Mouse (Mus musculus): ENCODE results near the gene Shank2. TPM values are rescaled to one million over a fixed set of nuclear protein-coding genes. Genes with fewer than 3 reads are reported as not detected.

Gene Shank2
- polyA plus RNA-seq, 1 experiment from 2014 or later: 0.96 TPM

- DNase-seq (ENCODE audit: low spot score): no peak
Observed at GRCm38 (mm10) chr7:144102222-144102980, 100.7 kb downstream of the Shank2 start.

GRCm38 (mm10) chr7:144105952-144106351 lies 104.2 kb downstream of the Shank2 start:
- DNase-seq (ENCODE audit: low spot score): no peak

- no peak for DNase-seq (ENCODE audit: low spot score)
Observed at GRCm38 (mm10) chr7:144106352-144107011, 104.8 kb downstream of the Shank2 start.

DNA sequence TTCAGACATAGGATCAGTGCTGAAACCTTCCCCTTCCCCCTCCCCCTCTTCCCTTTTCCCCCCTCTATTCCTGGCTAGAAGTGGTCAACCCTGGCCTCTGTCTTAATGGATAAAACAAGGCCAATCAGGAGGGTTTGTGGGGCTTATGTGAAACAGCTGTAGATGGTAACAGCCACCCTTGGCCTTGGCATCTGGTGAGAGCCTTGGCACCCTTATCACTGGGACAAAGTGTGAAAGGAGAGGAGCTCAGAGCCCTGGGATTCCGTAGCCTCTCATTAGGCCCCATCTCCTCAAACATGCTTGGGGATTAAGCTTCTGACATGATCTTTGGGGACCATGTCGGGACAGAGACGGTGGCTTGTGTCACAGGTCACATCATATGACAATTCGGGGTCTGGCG lies 106.4 kb downstream of the Shank2 start:
- no peak for DNase-seq (ENCODE audit: low spot score)

DNA sequence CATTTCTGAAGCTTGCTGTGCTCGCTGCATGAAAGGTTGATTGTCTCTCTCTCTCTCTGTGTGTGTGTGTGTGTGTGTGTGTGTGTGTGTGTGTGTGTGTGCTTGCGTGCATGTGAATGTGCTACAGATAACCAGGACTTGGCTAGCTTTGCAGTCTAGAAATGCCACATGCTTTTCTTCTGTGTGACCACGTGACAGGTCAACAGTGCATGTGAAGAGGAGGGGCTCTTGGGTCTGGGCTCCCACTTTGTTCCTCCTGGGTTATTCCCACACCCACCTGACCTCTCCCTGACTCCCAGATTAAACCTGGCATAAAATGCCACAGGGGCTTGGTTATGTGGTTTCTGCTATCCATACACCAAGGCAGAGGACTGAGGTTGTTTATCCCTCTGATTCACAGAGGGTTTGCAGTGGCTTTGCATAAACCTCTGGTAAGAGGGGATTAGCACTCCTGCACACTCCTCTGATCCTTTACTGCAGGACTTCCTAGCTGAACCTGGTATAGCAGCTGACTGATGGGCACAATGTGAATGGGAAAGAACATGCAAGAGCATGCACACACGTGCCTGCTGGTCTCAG lies 109.4 kb downstream of the Shank2 start:
- no peak for DNase-seq (ENCODE audit: low spot score)

- DNase-seq (ENCODE audit: low spot score): no peak
Observed at GRCm38 (mm10) chr7:144111981-144112380, 110.3 kb downstream of the Shank2 start.

DNA sequence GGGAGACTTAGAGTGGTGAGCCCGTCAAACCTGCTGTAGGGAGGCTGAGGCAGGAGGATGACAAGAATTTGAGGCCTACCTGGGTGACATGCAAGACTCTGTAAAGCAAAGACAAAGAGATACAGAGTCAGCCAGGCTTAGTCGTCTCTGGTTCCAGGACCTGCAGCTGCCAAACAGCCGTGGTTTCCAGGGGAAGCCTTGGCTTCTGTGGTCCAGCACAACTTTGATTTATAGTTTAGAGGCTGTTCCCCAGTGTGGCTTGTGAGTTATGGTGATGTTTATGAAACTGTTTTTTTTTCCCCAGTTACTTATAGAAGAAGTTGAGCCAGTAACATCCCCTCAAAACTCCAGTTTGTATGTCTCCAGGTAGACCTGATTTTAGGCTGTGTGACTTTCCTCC lies 112.5 kb downstream of the Shank2 start:
- no peak for DNase-seq (ENCODE audit: low spot score)

DNA sequence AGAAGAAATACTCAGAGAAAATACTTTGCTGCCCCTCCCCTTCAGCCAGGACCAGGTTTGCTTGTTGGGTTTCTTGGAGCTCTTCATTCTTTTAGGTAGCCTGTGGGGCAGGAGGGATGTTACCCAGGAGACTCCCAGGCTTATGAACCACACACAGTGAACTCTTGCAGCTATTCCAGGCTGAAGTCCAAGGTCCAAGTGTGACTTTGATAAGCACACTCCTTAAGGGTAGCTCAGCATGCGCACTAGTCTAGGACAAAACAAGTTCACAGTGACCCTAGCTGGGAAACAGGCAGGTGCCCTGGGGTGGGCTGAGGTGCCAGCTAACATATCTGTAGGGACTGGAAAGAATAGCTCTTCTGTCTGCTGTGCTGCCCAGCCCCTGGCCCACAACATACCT lies 117.8 kb downstream of the Shank2 start:
- DNase-seq (ENCODE audit: low spot score): no peak

- DNase-seq (ENCODE audit: low spot score): no peak
Observed at GRCm38 (mm10) chr7:144132699-144133387, 131.1 kb downstream of the Shank2 start.

DNA sequence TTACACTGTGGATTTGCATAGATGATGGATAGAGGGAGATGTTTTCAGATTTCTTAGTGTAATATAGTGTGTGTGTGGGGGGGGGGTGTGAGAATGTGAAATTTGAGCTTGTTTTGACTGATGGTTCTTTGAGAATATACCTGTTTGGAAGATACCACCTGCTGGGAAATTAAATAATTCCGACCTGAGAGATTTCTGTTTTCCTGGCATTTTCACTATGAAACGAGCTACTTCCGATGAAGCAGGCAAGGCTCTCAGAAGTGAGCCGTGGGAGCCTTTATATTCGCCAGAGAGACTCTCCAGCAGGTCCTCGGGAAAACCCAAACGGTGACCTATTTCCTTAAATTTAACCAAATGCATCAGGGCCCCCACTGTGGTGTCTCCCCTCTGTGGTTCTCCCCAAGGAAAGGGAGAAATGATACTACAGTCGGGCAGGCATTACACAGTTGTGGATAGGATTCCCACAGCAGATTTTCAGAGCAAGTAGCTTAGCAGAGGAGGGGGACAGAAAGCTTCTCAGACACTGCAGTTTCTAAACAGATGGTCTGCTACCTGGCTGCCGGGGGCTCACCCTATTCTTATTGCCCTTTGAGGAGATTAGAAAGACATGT lies 131.8 kb downstream of the Shank2 start:
- DNase-seq (ENCODE audit: low spot score): no peak

DNA sequence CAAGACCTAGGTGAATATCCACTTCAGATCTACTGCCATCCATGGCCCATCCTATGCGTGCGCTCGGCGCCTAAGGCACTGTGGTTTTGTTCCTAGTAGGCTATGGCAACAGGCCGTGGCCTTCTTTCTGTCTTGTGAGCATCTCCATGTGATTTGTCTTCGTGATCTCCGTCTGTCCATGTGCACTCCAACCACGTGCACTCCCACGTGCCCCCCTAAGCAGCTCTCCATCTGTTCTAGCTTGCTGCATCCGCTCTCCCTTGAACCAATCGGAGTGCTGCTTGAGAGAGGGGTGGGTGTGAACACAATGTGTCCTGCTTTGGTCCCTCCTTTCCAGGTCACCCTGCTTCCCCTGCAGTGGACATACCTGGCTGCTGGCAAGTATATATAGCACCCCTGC lies 133.0 kb downstream of the Shank2 start:
- no peak for DNase-seq (ENCODE audit: low spot score)

DNA sequence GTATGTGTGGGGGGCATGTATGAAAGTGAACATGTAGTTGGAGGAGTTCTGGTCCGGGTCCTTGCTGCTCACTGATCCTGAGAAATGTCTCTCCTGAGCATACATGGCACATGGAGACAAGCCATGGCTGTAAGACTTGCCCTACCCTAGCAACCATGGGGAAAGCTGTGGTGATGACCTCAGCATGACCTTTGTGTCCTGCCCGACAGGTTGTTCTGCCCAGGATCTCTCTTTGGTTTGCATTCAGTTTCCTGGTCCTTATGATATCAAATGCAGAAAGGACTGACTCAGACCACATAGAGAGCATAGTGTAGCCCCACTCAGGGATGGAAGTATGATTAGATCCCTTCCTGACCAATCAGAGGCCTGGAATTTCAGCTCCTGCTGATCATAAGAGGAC lies 136.1 kb downstream of the Shank2 start:
- DNase-seq (ENCODE audit: low spot score): no peak

DNA sequence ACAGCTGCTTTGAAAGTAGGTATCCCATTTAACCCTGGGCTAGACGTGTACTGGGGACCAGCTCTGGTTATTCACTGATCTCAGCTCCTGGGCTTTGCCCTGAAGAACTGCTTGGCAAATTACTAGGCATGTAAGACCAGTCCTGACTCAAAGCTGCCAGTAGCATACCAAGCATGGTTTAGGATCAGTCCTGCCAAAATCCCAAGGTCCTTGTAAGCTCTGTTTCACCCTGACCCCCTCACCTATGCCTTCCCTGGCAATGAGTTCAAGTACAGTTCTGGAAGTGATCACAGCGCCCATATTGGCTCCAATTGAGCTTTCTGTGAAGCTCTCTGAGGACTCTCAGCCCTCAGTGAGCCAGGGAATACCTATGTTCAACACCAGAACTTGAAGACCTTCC lies 136.7 kb downstream of the Shank2 start:
- no peak for DNase-seq (ENCODE audit: low spot score)

DNA sequence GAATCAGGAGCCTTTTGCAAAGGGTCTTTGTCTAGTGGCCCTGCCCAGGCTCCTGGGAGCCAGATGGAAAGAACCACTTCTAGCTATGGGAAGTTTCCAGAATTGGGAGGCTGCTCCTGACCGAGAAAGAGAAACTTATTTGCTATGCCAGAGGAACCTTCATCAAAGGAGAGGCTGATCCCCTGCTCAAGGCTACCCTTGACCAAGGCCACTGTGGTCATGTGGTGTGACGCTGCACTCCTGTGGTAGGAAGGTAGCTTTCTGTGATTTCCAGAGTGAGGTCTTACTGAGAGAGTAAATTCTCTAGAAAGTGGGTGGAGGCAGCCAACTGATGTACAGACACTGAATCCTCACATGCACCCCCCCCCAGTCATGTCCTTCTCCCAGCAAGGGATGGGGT lies 138.0 kb downstream of the Shank2 start:
- no peak for DNase-seq (ENCODE audit: low spot score)

DNA sequence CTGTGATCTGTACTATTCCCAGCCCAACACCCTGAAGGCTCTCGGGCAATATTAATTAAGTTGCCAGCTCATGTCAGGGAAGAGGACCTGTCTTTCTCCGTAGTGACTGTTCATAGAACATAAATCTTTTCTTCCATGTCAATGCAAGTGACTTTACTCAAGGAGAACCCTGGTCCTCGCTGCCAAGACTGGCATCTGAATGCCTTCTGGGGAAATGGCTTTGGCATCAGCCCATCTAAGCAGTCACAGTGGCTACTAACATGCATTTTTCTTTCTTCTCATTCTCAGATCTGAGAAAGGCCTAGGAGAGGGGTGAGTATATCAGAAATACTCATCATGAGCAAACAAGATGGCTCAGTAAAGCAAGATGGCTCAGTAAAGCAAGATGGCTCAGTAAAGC lies 138.7 kb downstream of the Shank2 start:
- no peak for DNase-seq (ENCODE audit: low spot score)

DNA sequence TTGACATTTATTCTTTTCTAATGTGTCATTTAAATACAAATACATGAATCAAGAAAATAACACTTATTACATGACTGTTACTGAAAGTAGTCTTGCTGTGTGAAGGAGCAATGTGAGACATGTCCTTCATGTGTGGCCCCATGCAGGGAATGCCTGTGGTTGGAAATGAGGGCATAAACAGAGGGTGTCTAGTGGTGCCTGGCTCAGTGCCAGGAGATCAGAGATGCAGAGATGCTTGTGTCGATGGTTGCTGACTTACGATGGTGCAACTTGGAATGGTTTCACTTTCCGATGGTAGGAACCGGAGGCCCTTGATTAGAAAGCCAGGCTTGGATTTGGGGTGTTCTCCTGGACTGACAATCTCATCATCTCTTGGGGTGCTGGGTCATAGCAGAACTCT lies 140.3 kb downstream of the Shank2 start:
- DNase-seq (ENCODE audit: low spot score): no peak

DNA sequence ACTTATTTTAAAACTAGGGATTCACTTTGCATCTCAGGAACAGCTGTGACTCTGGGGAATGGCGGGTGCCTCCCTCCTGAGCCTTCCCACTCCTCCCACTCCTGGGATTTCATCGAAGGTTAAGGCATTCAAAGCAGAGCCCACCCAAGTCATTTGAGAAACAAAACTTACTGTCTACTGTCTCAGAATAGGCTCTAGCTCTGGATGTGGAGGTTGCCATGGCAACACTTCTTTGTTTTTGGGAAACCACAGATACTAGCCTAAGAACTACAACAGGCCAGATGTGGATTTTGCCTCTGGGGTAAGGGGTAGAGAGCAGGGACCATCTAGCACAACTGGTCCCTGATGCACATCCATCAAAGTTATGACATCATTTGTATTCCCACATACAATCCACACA lies 142.2 kb downstream of the Shank2 start:
- DNase-seq (ENCODE audit: low spot score): no peak

DNA sequence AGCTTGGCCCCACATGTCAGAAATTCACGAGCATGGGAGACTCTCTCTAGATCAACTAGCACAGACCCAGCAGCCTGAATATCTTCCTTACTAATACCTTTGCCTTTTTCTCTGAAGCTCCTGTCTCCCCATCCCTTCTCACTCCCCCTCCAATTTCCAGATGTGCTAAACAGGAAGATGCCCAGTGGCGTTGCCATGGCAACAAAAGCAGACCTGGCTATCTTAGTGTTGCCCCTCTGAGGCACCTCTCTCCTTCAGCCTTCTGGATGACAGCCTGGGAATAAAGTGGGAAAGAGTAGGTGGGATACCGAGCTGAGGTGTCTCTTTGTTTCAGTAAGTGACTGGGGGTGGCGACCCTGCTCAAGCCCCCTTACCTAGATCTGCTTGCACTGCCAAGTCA lies 146.4 kb downstream of the Shank2 start:
- DNase-seq (ENCODE audit: low spot score): no peak

GRCm38 (mm10) chr7:144153124-144153523 lies 151.4 kb downstream of the Shank2 start:
- no peak for DNase-seq (ENCODE audit: low spot score)

DNA sequence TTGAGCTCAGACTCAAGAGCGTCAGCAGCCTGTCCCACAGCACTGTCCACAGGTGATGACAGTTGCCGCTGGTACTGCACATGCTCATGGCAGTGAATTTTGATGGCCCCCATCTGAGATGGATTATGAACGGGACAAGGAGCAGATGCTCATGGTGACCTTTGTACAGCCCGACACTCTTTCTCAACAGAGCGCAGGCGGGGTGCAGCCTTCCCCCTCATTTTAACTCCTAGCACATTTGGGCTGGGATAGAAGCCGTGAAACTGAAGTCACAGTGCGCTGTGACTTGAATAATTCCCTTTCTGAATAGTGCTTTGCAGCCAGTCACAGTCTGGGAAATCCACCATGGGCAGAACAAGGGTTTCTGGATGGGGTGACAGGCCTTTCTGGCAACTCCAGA lies 152.0 kb downstream of the Shank2 start:
- DNase-seq (ENCODE audit: low spot score): no peak

GRCm38 (mm10) chr7:144157936-144158335 lies 156.2 kb downstream of the Shank2 start:
- DNase-seq (ENCODE audit: low spot score): no peak

GRCm38 (mm10) chr7:144159556-144159955 lies 157.8 kb downstream of the Shank2 start:
- DNase-seq (ENCODE audit: low spot score): no peak

All from thymus, postnatal 0 days (tissue).